ENCODE assay signal across 12 mouse cellular contexts in the genomic region with DNA sequence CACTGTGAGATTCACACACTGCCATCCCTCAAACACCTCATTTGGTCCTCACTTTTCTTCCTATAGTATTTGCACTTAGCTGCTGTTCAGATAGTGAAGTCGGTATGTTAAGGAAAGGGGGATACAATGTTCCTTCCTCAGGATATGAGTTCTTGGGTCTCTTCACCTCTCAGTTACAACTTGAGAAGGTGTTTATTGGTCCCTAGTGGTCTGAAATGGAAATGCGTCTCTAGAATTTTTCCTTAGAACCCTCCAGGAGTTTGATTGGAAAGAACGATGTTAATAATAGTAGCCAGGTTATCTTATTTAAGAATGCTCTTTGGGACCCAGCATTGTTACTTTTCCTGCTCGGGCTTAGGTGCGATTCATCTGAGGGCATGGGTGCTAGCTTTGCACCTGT. TPM values are rescaled to one million over a fixed set of nuclear protein-coding genes. Genes with fewer than 3 reads are reported as not detected.
DNase-seq lines count a peak whose midpoint lies in the region; ATAC-seq and TF ChIP-seq lines count a peak whose summit lies in the region.
"Had no signal": no experiment of that assay in that cellular context is flagged by ENCODE, and none has a peak within 500 bp of the region (broad histone marks: within the 10 kb centered on the region; RNA-seq: fewer than 3 reads in every experiment).

No protein-coding gene starts in this region.

- H3K36me3 ChIP-seq in forebrain, postnatal 0 days (ENCODE audit: insufficient read depth): no peaks in the 10 kb centered on the region
- no peaks in the 10 kb centered on the region for H3K36me3 ChIP-seq in forebrain, embryonic 13.5 days (ENCODE audit: poor library complexity, severe bottlenecking)
- no peaks in the 10 kb centered on the region for H3K36me3 ChIP-seq in lung, embryonic 14.5 days (ENCODE audit: insufficient read depth)

- 32% methylated on average over 5 of the region's 5 CpGs for WGBS in forebrain, postnatal 0 days
- WGBS in forebrain, embryonic 13.5 days: 15% methylated on average over 5 of the region's 5 CpGs
- 14% methylated on average over 5 of the region's 5 CpGs for WGBS in lung, embryonic 14.5 days

- peaks cover 5% of the 10 kb centered on the region; the same call in 1 of the 2 replicates for H3K4me1 ChIP-seq in forebrain, postnatal 0 days (ENCODE audit: insufficient read depth)
- H3K4me1 ChIP-seq in forebrain, embryonic 13.5 days: peaks cover 14% of the 10 kb centered on the region
- 0 out of 2 replicates have a peak, but pooled peaks cover 7% of the 10 kb centered on the region for H3K4me1 ChIP-seq in lung, embryonic 14.5 days (ENCODE audit: insufficient read depth)

- no peak overlapping the region for H3K27ac ChIP-seq in forebrain, postnatal 0 days (ENCODE audit: low read depth, low read length)
- H3K27ac ChIP-seq in forebrain, embryonic 13.5 days: no peak overlapping the region
- no peak overlapping the region for H3K27ac ChIP-seq in lung, embryonic 14.5 days (ENCODE audit: low read depth)
- H3K27ac ChIP-seq: limb, embryonic 15.5 days had no signal

- no peaks in the 10 kb centered on the region for H3K9me3 ChIP-seq in forebrain, postnatal 0 days (ENCODE audit: low read length)
- no peaks in the 10 kb centered on the region for H3K9me3 ChIP-seq in forebrain, embryonic 13.5 days (replicated peaks)
- no peaks in the 10 kb centered on the region for H3K9me3 ChIP-seq in lung, embryonic 14.5 days (ENCODE audit: low read depth, low read length)
- H3K9me3 ChIP-seq: limb, embryonic 15.5 days; megakaryocyte, embryonic 14.5 days had no signal

- DNase-seq in forebrain, postnatal 0 days: no peak
- DNase-seq in lung, embryonic 14.5 days: peak; percentile 65
- no peak for DNase-seq in lung, postnatal 14 days
- peak; percentile 61 for DNase-seq in adipocyte (ENCODE audit: low spot score)
- peak; percentile 80 for DNase-seq in retina, embryonic 14.5 days (ENCODE audit: low spot score)
- DNase-seq: gastrocnemius, postnatal 10 days; kidney, postnatal 25 days had no signal

- no peaks in the 10 kb centered on the region for H3K27me3 ChIP-seq in forebrain, postnatal 0 days (ENCODE audit: insufficient read depth, low read length)
- H3K27me3 ChIP-seq in forebrain, embryonic 13.5 days: no peaks in the 10 kb centered on the region
- H3K27me3 ChIP-seq in lung, embryonic 14.5 days (ENCODE audit: insufficient read depth, low read length): no peaks in the 10 kb centered on the region
- H3K27me3 ChIP-seq: limb, embryonic 15.5 days; megakaryocyte, embryonic 14.5 days had no signal

- TF ChIP-seq CTCF in forebrain, postnatal 0 days (IDR thresholded peaks at IDR 0.05; ENCODE audit: low read depth): peak; percentile 57
- peak; percentile 50 for TF ChIP-seq CTCF in lung, embryonic 14.5 days (IDR thresholded peaks at IDR 0.05; ENCODE audit: low read depth)

- no peak overlapping the region for H3K9ac ChIP-seq in forebrain, postnatal 0 days
- no peak overlapping the region for H3K9ac ChIP-seq in forebrain, embryonic 13.5 days
- no peak overlapping the region for H3K9ac ChIP-seq in lung, embryonic 14.5 days
- H3K9ac ChIP-seq: limb, embryonic 15.5 days had no signal

- no peak overlapping the region for H3K4me3 ChIP-seq in forebrain, postnatal 0 days (ENCODE audit: low read depth, low read length)
- no peak overlapping the region for H3K4me3 ChIP-seq in forebrain, embryonic 13.5 days
- no peak overlapping the region for H3K4me3 ChIP-seq in lung, embryonic 14.5 days (ENCODE audit: low read depth, low read length)
- H3K4me3 ChIP-seq: limb, embryonic 15.5 days; megakaryocyte, embryonic 14.5 days had no signal

- ATAC-seq in forebrain, postnatal 0 days: no peak
- ATAC-seq in forebrain, embryonic 13.5 days: no peak
- ATAC-seq in lung, embryonic 14.5 days (ENCODE audit: insufficient read depth): no peak
- ATAC-seq in granulocyte monocyte progenitor cell, adult 5-6 weeks (replicated peaks; ENCODE audit: poor library complexity, severe bottlenecking): no peak
- ATAC-seq in activated CD4-positive, CD25-positive, alpha-beta regulatory T cell, adult 4 months: no peak

- H3K4me2 ChIP-seq in forebrain, postnatal 0 days (ENCODE audit: low read depth): no peak overlapping the region
- H3K4me2 ChIP-seq in forebrain, embryonic 13.5 days: no peak overlapping the region
- H3K4me2 ChIP-seq in lung, embryonic 14.5 days: no peak overlapping the region
- H3K4me2 ChIP-seq: limb, embryonic 15.5 days had no signal

RNA-seq across cellular contexts. Expression of a gene that starts 24.2 kb away (rescaled TPM):
- total RNA-seq in forebrain, postnatal 0 days (2014; rRNA removed): 23.9 and 26.5 TPM in 2 replicates
- polyA plus RNA-seq in forebrain, postnatal 0 days (2015; fragmentation: Nextera tagmentation; extraction: Ambion mirVana): 28.3 and 30.3 TPM in 2 replicates
- polyA plus RNA-seq in forebrain, embryonic 13.5 days (2015; fragmentation: Nextera tagmentation; extraction: Ambion mirVana): 34.4 and 36.8 TPM in 2 replicates
- polyA plus RNA-seq in lung, embryonic 14.5 days (2014; fragmentation: Nextera tagmentation; extraction: Ambion mirVana): 43.2 and 43.6 TPM in 2 replicates
- 22.9 and 30.9 TPM in 2 replicates for total RNA-seq in granulocyte monocyte progenitor cell, adult 5-6 weeks (2014; fragmentation: Nextera tagmentation)
- total RNA-seq in granulocyte monocyte progenitor cell, adult 5-6 weeks (2017): 47.2 and 53.4 TPM in 2 replicates
- 10 to 100 TPM; 24.1 to 27.0 TPM for polyA plus RNA-seq in activated CD4-positive, CD25-positive, alpha-beta regulatory T cell, adult 4 months (2017; shearing (Covaris generic))

Comparison
In these comparisons a context has a peak if more than half of its experiments do, and no peak if none do; other contexts are left out.
1. DNase-seq: peak in lung, embryonic 14.5 days (single experiment), adipocyte (single experiment) and retina, embryonic 14.5 days (single experiment); none in forebrain, postnatal 0 days (single experiment) and lung, postnatal 14 days (single experiment).